Mouse (Mus musculus) testis, adult 2 months (tissue): ENCODE results near the gene Vti1a. TPM values are rescaled to one million over a fixed set of nuclear protein-coding genes. Genes with fewer than 3 reads are reported as not detected.

Experiments used
- H3K27ac ChIP-seq: fragments of 200-500 bp; 2 replicates; pipeline ENCODE4 v1.5.1; 2012; ENCODE audit warnings: low read depth, low read length; ENCODE audit not compliant: control insufficient read depth, insufficient read depth
- H3K27me3 ChIP-seq: fragments of 200-500 bp; 2 replicates; pipeline ENCODE4 v1.6.1; 2012; ENCODE audit warnings: mild to moderate bottlenecking, low read length, moderate library complexity; ENCODE audit not compliant: control insufficient read depth, insufficient read depth
- H3K36me3 ChIP-seq: fragments of 200-500 bp; 2 replicates; pipeline ENCODE4 v1.6.1; 2012; ENCODE audit warnings: mild to moderate bottlenecking, low read length; ENCODE audit not compliant: control insufficient read depth, insufficient read depth
- H3K4me1 ChIP-seq: fragments of 200-500 bp; 2 replicates; pipeline ENCODE4 v1.6.1; 2012; ENCODE audit warnings: low read length; ENCODE audit not compliant: control insufficient read depth, insufficient read depth
- H3K4me3 ChIP-seq: fragments of 200-500 bp; 2 replicates; pipeline ENCODE4 v1.5.1; 2012; ENCODE audit warnings: low read depth, mild to moderate bottlenecking, low read length, moderate library complexity, mixed read lengths; ENCODE audit not compliant: control insufficient read depth
- CTCF ChIP-seq: fragments of 200-500 bp; IDR thresholded peaks from 2 replicates; pipeline ENCODE4 v1.5.1; 2012; ENCODE audit warnings: low read depth, mild to moderate bottlenecking, inconsistent platforms, low read length, moderate library complexity; ENCODE audit not compliant: control insufficient read depth, insufficient read depth, insufficient replicate concordance
- POLR2A ChIP-seq: fragments of 200-500 bp; IDR thresholded peaks from 2 replicates; pipeline ENCODE4 v1.6.1; 2012; ENCODE audit warnings: low read depth, mild to moderate bottlenecking, inconsistent platforms, low read length, moderate library complexity; ENCODE audit not compliant: control insufficient read depth
- polyA plus RNA-seq: library from polyadenylated mRNA; depleted of rRNA; stranded (reverse); fragments of >200 nt; gene quantifications from 2 replicates; pipeline ENCODE4 v1.2.3, GENCODE M21; 2012; rRNA removed

Gene Vti1a
- polyA plus RNA-seq, 1 experiment: 4.7 TPM

GRCm38 (mm10) chr19:55649363-55649762 lies 333.3 kb downstream of the Vti1a start:
- H3K36me3 ChIP-seq: no peaks in the 10 kb centered on the region
- H3K27me3 ChIP-seq: no peaks in the 10 kb centered on the region
- H3K27ac ChIP-seq: no peak overlapping the region
- no peak overlapping the region for H3K4me3 ChIP-seq
- no peaks in the 10 kb centered on the region; the same call in 1 of the 2 replicates for H3K4me1 ChIP-seq
- TF ChIP-seq CTCF (no peak), POLR2A (no peak)

GRCm38 (mm10) chr19:55651017-55651416 lies 334.9 kb downstream of the Vti1a start:
- Histone ChIP-seq H3K4me3 (no peak overlapping the region), H3K27ac (no peak overlapping the region)
- TF ChIP-seq CTCF: no peak
- TF ChIP-seq POLR2A: no peak

GRCm38 (mm10) chr19:55652693-55653265 lies 336.7 kb downstream of the Vti1a start:
- no peaks in the 10 kb centered on the region for H3K27me3 ChIP-seq
- no peak overlapping the region for H3K4me3 ChIP-seq
- no peaks in the 10 kb centered on the region for H3K36me3 ChIP-seq
- TF ChIP-seq CTCF: no peak
- TF ChIP-seq POLR2A: no peak
- H3K27ac ChIP-seq: no peak overlapping the region
- no peaks in the 10 kb centered on the region for H3K4me1 ChIP-seq

More at GRCm38 (mm10) chr19:55651017-55651416, 334.9 kb downstream of the Vti1a start:
- H3K4me1 ChIP-seq: no peaks in the 10 kb centered on the region
- H3K27me3 ChIP-seq: no peaks in the 10 kb centered on the region
- H3K36me3 ChIP-seq: no peaks in the 10 kb centered on the region

GRCm38 (mm10) chr19:55660165-55660564 lies 344.1 kb downstream of the Vti1a start:
- Histone ChIP-seq H3K27ac (no peak overlapping the region), H3K4me3 (no peak overlapping the region), H3K27me3 (no peaks in the 10 kb centered on the region), H3K4me1 (no peaks in the 10 kb centered on the region), H3K36me3 (no peaks in the 10 kb centered on the region)
- TF ChIP-seq CTCF: no peak
- TF ChIP-seq POLR2A: no peak

- Histone ChIP-seq H3K4me1 (no peaks in the 10 kb centered on the region), H3K36me3 (no peaks in the 10 kb centered on the region), H3K27ac (no peak overlapping the region), H3K27me3 (no peaks in the 10 kb centered on the region), H3K4me3 (no peak overlapping the region)
- no peak for TF ChIP-seq CTCF
- TF ChIP-seq POLR2A: no peak
Observed at GRCm38 (mm10) chr19:55662521-55663223, 346.6 kb downstream of the Vti1a start.

- H3K27ac ChIP-seq: no peak overlapping the region
- H3K36me3 ChIP-seq: no peaks in the 10 kb centered on the region
- no peaks in the 10 kb centered on the region for H3K4me1 ChIP-seq
- TF ChIP-seq CTCF (no peak), POLR2A (no peak)
- no peaks in the 10 kb centered on the region for H3K27me3 ChIP-seq
- no peak overlapping the region for H3K4me3 ChIP-seq
Observed at GRCm38 (mm10) chr19:55667787-55668186, 351.7 kb downstream of the Vti1a start.

- H3K27ac ChIP-seq: no peak overlapping the region
- H3K4me3 ChIP-seq: no peak overlapping the region
- TF ChIP-seq POLR2A (no peak), CTCF (no peak)
- no peaks in the 10 kb centered on the region for H3K36me3 ChIP-seq
- no peaks in the 10 kb centered on the region for H3K27me3 ChIP-seq
- no peaks in the 10 kb centered on the region for H3K4me1 ChIP-seq
Observed at GRCm38 (mm10) chr19:55668896-55669295, 352.8 kb downstream of the Vti1a start.

Other genes with a start within 250 kb of the Vti1a start
- gene Gpam, start 189.1 kb upstream of the Vti1a start, polyA plus RNA-seq: 8.0 and 9.3 TPM in 2 replicates
- 0.14 and 0.30 TPM in 2 replicates for gene Tectb, start 135.6 kb upstream of the Vti1a start, polyA plus RNA-seq
- gene Gucy2g, start 75.1 kb upstream of the Vti1a start, polyA plus RNA-seq: 1.9 and 2.1 TPM in 2 replicates
- gene Acsl5, start 64.4 kb upstream of the Vti1a start, polyA plus RNA-seq: 6.9 and 7.1 TPM in 2 replicates
- 10.7 and 13.2 TPM in 2 replicates for gene Zdhhc6, start 263 bp upstream of the Vti1a start, polyA plus RNA-seq